Mouse (Mus musculus) kidney, adult 2 months (tissue): ENCODE measurements around the gene Mcm10. TPM values are rescaled to one million over a fixed set of nuclear protein-coding genes. Genes with fewer than 3 reads are reported as not detected.

Experiments
- DNase-seq: peaks from one replicate; pipeline ENCODE4 v3.0.0; 2021
- H3K27ac ChIP-seq: fragments of 200-500 bp; 2 replicates; pipeline ENCODE4 v1.5.1; 2012; ENCODE audit warnings: low read depth, low read length, control low read depth, inconsistent platforms; ENCODE audit not compliant: insufficient read depth
- H3K27me3 ChIP-seq: fragments of 200-500 bp; replicated peaks from 2 replicates; pipeline ENCODE4 v1.6.1; 2012; ENCODE audit warnings: mild to moderate bottlenecking, moderate library complexity, low read length, inconsistent platforms; ENCODE audit not compliant: control insufficient read depth, insufficient read depth
- H3K36me3 ChIP-seq: fragments of 200-500 bp; 2 replicates; pipeline ENCODE4 v1.6.1; 2012; ENCODE audit warnings: mild to moderate bottlenecking, moderate library complexity, low read length, inconsistent platforms; ENCODE audit not compliant: control insufficient read depth, insufficient read depth
- H3K4me1 ChIP-seq: fragments of 200-500 bp; 2 replicates; pipeline ENCODE4 v1.6.1; 2011; ENCODE audit warnings: low read length; ENCODE audit not compliant: control insufficient read depth, insufficient read depth
- H3K4me3 ChIP-seq: fragments of 200-500 bp; 2 replicates; pipeline ENCODE4 v1.5.1; 2011; ENCODE audit warnings: mild to moderate bottlenecking, low read depth, low read length, control low read depth; ENCODE audit not compliant: insufficient read depth
- CTCF ChIP-seq: fragments of 200-500 bp; conservative IDR thresholded peaks from 2 replicates; pipeline ENCODE4 v1.5.1; 2011; ENCODE audit warnings: low read depth, mild to moderate bottlenecking, control low read depth, low read length, moderate library complexity, mixed read lengths; ENCODE audit not compliant: insufficient read depth, insufficient read length
- POLR2A ChIP-seq: fragments of 200-500 bp; IDR thresholded peaks from one replicate; pipeline ENCODE4 v1.6.1; 2011; ENCODE audit warnings: low read depth, low read length, control low read depth
- WGBS: fragments of 180-500 bp; shearing (Covaris S2); methylation state at CpG from one replicate; pipeline ENCODE4 v1.1.7; 2018; 5-methylcytosine and 5-hydroxymethylcytosine counted together
- polyA plus RNA-seq: library from polyadenylated mRNA; depleted of rRNA; stranded (reverse); fragments of >200 nt; gene quantifications from 2 replicates; pipeline ENCODE4 v1.2.3, GENCODE M21; 2012

Mcm10 gene
- polyA plus RNA-seq, 1 experiment: 2.7 TPM

- 78% methylated on average over 3 of the region's 3 CpGs for WGBS
- H3K4me3 ChIP-seq: no peak overlapping the region
- no peaks in the 10 kb centered on the region for H3K36me3 ChIP-seq
- H3K27ac ChIP-seq: no peak overlapping the region
- H3K4me1 ChIP-seq: no peaks in the 10 kb centered on the region
- DNase-seq: no peak
- TF ChIP-seq CTCF (no peak), POLR2A (no peak)
- H3K27me3 ChIP-seq: no peaks in the 10 kb centered on the region
Measured at GRCm38 (mm10) chr2:5044321-5044720, 31.7 kb upstream of the Mcm10 start.

- no peaks in the 10 kb centered on the region for H3K27me3 ChIP-seq
- H3K27ac ChIP-seq: no peak overlapping the region
- no peaks in the 10 kb centered on the region for H3K4me1 ChIP-seq
- H3K4me3 ChIP-seq: no peak overlapping the region
- DNase-seq: no peak
- no peak for TF ChIP-seq POLR2A
- H3K36me3 ChIP-seq: no peaks in the 10 kb centered on the region
- WGBS: 100% methylated on average over 2 of the region's 2 CpGs
Measured at GRCm38 (mm10) chr2:5043476-5043761, 30.8 kb upstream of the Mcm10 start.

- TF ChIP-seq POLR2A (no peak), CTCF (no peak)
- DNase-seq: no peak
- H3K4me3 ChIP-seq: no peak overlapping the region
- H3K36me3 ChIP-seq: no peaks in the 10 kb centered on the region
- WGBS: 81% methylated on average over 11 of the region's 11 CpGs
- H3K27me3 ChIP-seq: no peaks in the 10 kb centered on the region
- no peak overlapping the region for H3K27ac ChIP-seq
- no peaks in the 10 kb centered on the region for H3K4me1 ChIP-seq
Measured at GRCm38 (mm10) chr2:5042616-5043475, 30.3 kb upstream of the Mcm10 start.

DNA sequence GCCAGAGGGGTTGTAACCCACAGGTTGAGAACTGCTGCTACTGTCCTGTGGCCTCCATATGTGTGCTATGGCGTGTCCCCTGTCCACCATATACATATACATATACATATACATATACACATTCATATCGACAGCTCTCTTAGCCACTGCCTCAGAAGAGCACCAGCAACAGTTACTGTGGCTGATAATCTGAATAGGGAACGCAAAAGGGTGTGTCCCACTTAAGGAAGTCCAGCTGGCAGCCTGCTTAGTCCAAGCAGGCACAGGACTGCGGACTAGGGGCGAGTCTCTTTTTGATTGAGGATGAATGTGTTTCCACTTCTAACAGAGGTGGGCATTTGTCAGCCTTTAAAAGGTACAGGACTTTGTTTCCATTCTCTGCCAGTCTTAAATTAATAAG, 29.3 kb upstream of the Mcm10 start:
- Histone ChIP-seq H3K27ac (no peak overlapping the region), H3K4me3 (no peak overlapping the region), H3K36me3 (no peaks in the 10 kb centered on the region), H3K27me3 (no peaks in the 10 kb centered on the region), H3K4me1 (no peaks in the 10 kb centered on the region)
- 92% methylated on average over 5 of the region's 5 CpGs for WGBS
- no peak for DNase-seq
- TF ChIP-seq CTCF: no peak
- no peak for TF ChIP-seq POLR2A

DNA sequence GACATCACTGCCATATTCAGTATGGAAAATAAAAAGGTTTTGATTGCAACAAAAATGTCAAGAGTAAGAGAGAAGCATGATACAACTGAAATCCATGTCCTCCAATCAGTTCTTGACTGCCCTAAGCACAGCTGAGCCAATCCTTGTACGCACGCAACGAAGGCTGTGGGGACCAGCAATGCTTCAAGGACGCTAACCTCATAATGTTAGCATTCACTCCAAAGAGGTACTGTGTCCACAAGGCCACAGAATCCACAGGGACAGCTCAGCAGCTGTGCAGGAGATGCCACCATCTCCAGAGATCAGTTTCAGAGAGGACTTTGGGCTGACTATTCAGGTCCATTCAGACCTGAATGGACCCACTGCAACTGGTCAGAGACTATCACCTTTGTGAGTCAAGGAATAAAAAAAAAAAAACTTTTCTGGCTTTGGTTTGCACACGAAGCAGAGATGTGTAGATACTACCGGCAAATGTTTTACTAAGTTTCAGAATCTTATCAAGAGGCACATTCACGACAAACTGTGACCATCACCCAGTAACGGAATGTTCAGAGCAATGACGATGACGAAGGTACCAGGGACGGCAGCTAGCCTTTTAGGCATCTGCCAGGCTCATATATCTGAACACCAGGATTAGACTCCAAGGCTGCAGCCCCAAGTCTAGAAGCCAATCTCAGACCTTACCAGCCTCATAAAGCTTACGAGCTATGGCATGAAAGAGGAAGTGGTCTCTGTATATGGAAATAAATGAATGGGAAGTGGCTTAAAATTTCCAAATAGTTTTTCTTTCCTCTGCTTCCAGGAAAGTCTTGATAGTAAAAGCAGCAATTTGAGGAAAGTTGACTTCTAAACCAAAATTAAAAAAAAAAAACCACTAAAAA, 27.9 kb upstream of the Mcm10 start:
- WGBS: 89% methylated on average over 12 of the region's 12 CpGs
- no peak for TF ChIP-seq POLR2A
- TF ChIP-seq CTCF: no peak
- Histone ChIP-seq H3K36me3 (no peaks in the 10 kb centered on the region), H3K4me1 (no peaks in the 10 kb centered on the region), H3K4me3 (no peak overlapping the region), H3K27ac (no peak overlapping the region), H3K27me3 (no peaks in the 10 kb centered on the region)
- no peak for DNase-seq

DNA sequence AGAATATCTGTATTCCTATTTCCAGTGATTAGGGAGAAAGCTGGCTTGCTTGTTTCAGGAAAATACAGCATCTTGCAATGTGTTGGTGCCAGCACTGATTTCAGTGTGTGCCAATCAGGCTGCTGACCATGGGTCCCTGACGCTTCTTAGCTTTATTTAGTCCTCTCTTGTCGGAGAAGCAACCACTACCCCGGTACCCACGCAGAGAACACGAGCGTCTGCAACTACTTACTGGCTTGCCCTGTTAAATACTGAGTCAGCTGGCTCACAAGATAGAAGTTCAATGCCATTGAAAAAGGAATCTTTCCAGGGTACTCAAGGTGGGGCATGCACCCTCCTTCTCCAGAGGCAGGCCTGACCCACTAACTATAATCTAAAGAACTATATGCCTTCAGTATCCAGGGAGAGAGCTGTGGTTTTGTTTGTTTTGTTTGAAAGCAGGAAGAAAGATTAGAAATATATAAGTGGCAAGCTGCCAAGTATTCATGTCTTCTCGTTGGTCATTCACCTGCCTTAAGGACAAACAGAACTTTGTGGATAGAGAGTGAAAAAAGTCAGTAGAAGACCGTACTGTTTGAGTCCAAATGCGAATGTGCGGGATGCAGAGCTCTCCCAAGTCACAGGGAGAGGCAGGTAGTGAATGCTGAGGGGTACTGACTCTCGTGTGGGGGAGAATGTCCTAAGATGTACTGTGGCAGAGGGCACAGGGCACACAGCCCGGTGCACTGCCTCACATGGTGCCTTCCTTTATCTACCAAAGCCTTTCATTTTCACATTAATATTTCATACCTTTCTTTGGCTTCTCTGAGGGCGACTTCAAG, 27.0 kb upstream of the Mcm10 start:
- H3K36me3 ChIP-seq: no peaks in the 10 kb centered on the region
- H3K27me3 ChIP-seq: no peaks in the 10 kb centered on the region
- DNase-seq: no peak
- H3K27ac ChIP-seq: no peak overlapping the region
- TF ChIP-seq POLR2A: no peak
- no peak for TF ChIP-seq CTCF
- no peak overlapping the region for H3K4me3 ChIP-seq
- WGBS: 83% methylated on average over 13 of the region's 13 CpGs
- no peaks in the 10 kb centered on the region for H3K4me1 ChIP-seq
